Mouse (Mus musculus) heart, adult 2 months (tissue): Measurements from ENCODE around the gene Casp8.

ENCODE experiments used
- CTCF ChIP-seq: fragments of 200-600 bp; IDR thresholded peaks from 2 replicates; pipeline ENCODE4 v1.8.1; 2022; ENCODE audit warnings: antibody characterized with exemption, mild to moderate bottlenecking, moderate library complexity
- EP300 ChIP-seq: fragments of 200-500 bp; IDR thresholded peaks from 2 replicates; pipeline ENCODE4 v1.6.1; 2011; ENCODE audit warnings: low read depth, low read length, control low read depth; ENCODE audit not compliant: insufficient read depth
- POLR2A ChIP-seq: fragments of 200-500 bp; IDR thresholded peaks from 2 replicates; pipeline ENCODE4 v1.6.1; 2011; ENCODE audit warnings: mild to moderate bottlenecking, low read depth, low read length, control low read depth; ENCODE audit not compliant: insufficient read depth

- no peak for TF ChIP-seq EP300
- no peak for TF ChIP-seq POLR2A
- no peak for TF ChIP-seq CTCF
Measured at GRCm38 (mm10) chr1:58769136-58769535, 26.0 kb upstream of the Casp8 start.
